Mouse (Mus musculus): ENCODE data around the gene Ehd4.

The Ehd4 gene

GRCm38 (mm10) chr2:120142336-120142735 is 12.1 kb downstream of the Ehd4 start:
- DNase-seq (ENCODE audit: low spot score): no peak

DNA sequence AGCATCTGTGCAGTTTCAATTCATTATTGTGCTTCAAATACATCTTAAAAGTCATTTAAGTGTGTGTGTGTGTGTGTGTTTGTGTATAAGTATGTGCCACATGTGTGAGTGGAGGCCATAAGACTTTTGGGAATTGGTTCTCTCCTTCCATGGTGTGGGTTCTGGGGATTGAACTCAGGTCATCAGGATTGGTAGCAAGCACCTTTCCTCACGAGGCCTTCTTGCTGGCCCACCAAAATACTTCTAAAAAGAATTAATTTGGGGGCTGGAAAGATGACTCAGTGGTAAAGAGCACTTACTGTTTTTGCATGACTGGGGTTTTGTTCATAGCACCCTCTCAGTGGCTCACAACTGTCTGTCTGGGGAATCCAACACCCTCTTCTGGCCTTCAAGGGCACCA is 12.7 kb downstream of the Ehd4 start:
- DNase-seq (ENCODE audit: low spot score): no peak

DNA sequence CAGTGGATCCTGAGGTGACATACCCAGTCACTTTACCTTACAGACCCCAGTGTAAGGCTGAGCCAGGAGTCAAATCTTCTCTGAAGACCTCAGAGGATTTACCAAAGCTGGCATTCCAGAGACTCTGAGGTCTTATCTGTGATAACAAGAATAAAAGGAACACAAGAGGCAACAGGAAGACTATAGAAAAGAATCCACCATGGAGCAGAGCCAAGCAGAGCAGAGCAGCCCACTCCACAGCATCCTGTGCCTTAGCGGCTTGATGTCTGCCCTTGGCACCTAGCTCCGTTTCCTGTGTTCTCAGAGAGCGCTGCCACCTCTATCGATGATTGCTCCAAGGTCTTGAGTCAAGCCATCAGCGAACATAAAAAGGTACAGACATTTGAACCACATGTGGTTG is 14.1 kb downstream of the Ehd4 start:
- no peak for DNase-seq (ENCODE audit: low spot score)

DNA sequence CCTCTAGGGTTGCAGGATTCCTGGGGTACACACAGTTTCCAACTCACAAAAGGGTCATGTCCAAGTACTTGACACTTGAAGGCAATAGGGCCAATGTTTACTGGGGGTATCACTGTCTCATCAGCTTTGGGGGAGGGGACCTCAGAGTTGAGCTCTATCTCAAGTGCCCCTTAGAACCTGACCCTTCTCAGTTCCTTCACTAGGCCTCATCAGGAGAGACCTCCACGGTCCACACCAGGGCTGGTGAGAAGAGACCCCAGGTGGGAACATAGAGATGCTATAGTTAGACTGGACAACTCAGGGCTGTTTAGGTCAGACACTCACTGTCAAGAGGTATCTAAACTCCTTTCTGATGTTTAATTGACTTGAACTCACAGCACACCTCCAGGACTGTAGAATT is 15.3 kb downstream of the Ehd4 start:
- DNase-seq (ENCODE audit: low spot score): no peak

DNA sequence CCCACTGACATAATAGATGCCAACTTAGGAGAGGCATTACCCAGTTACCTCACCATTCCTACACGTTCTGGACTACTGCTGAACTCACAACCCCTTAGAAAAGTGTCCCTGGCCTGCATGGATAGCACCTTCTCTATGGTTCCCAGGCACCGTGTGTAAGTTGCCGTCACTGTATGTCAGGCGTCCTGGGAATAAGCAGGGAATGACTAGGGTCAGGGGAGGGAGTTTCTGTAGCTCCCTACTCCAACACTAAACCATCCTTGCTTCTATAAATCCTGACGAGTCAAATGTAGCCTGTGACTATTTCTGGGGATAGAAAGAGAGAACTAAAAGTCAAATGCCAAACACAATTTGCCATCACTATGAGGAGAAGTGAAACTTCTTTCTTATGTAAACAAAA is 17.1 kb downstream of the Ehd4 start:
- DNase-seq (ENCODE audit: low spot score): no peak

- no peak for DNase-seq (ENCODE audit: low spot score)
These were observed 19.8 kb downstream of the Ehd4 start for GRCm38 (mm10) chr2:120134453-120135075.

- no peak for DNase-seq (ENCODE audit: low spot score)
These were observed 22.5 kb downstream of the Ehd4 start for GRCm38 (mm10) chr2:120131881-120132280.

GRCm38 (mm10) chr2:120129252-120129908 is 25.0 kb downstream of the Ehd4 start:
- DNase-seq (ENCODE audit: low spot score): no peak

- no peak for DNase-seq (ENCODE audit: low spot score)
These were observed 25.8 kb downstream of the Ehd4 start for GRCm38 (mm10) chr2:120128611-120129051.

GRCm38 (mm10) chr2:120128011-120128410 is 26.4 kb downstream of the Ehd4 start:
- DNase-seq (ENCODE audit: low spot score): no peak

GRCm38 (mm10) chr2:120126901-120127300 is 27.5 kb downstream of the Ehd4 start:
- DNase-seq (ENCODE audit: low spot score): no peak

DNA sequence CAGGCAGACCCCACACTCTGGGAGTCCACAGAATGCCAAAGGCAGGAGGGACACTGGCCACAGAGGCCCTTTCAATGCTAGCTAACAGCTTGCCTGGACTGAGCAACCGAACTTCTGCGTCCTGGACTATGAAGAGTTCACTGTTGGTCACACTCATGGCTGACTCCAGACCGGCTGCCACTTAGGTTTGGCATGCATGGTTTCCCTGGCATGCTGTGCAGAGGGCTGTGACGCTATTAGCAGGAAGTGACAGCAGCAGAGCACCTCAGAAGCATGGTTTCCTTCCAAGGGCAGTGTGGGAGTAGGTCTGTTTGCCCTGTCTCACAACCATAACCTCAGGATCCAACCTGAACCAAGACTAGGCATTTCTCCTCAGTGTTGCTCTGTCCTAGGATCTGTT is 28.0 kb downstream of the Ehd4 start:
- no peak for DNase-seq (ENCODE audit: low spot score)

GRCm38 (mm10) chr2:120125461-120125860 is 28.9 kb downstream of the Ehd4 start:
- DNase-seq (ENCODE audit: low spot score): no peak

GRCm38 (mm10) chr2:120124946-120125345 is 29.5 kb downstream of the Ehd4 start:
- DNase-seq (ENCODE audit: low spot score): no peak

DNA sequence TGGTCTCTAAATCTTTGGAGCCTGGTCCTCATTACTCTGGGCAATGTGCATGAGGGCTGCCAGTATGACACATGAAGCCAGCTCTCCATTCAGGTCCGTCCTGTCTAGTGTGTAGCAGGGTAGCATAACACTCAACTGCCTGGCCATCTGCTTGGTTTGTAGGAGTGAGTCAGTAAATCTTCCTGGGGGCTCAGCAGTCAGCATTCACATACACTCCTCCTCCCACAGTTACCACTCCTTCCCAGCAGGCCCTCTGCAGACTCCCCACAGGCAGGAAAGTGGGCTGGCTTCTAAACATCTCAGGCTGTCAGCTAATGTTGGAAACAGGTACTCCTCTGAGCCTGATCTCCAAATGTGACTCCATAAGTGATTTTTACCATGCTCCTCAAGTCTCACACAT is 30.3 kb downstream of the Ehd4 start:
- DNase-seq (ENCODE audit: low spot score): no peak

- DNase-seq (ENCODE audit: low spot score): no peak
These were observed 31.4 kb downstream of the Ehd4 start for GRCm38 (mm10) chr2:120122983-120123382.

DNA sequence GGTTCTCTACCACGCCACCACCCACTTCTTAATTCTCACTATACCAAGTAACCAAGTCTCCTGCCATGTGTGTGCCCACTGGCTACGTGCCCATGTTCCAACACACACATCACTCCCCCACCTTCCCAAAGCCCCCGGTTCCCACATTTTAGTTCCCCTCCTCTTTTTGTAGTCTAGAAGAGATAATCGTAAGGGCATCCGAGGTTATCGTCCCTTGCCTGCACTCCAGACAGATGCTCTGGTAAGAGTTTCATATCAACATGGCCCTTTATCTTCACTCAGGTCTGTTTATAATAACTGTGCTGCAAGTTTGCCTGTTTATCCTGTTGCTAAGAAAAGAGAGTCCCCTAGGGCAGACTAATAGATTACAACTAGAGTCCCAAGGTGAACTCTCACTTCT is 37.1 kb downstream of the Ehd4 start:
- DNase-seq (ENCODE audit: low spot score): no peak

DNA sequence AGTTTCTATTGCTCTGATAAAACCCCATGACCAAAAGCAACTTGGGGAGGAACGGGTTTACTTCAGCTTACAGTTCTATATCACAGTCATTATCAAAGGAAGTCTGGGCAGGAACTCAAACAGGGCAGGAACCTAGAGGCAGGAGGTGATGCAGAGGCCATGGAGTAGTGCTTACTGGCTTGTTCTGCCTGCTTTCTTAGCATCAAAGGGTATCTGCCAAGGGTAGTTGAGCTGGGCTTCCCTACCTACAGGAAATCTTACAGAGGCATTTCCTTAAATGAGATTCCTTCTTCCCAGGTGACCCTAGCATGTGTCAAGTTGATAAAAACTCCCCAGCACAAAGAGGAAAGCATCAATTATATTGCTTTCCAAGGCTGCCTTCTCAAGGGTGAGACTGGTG is 38.0 kb downstream of the Ehd4 start:
- no peak for DNase-seq (ENCODE audit: low spot score)

- DNase-seq (ENCODE audit: low spot score): no peak
These were observed 39.4 kb downstream of the Ehd4 start for GRCm38 (mm10) chr2:120114977-120115376.

DNA sequence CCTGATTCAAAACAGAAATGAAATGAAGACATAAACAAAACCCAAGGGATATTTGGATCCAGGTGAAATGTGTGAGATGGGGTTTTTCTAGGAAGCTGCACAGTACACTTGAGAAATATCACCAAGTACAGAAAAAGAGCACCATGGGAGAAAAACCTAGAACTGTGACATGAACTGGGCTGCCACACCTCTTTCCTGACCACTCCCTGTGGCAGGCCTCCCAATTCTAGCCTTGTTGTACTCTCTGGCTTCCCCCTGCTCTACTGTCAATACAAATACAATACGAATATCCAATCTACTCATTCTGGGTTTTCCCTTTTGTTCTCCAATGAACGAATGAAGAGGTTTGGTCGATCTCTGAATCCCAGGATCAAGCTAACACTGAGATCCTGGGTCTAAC is 40.4 kb downstream of the Ehd4 start:
- DNase-seq (ENCODE audit: low spot score): no peak

DNA sequence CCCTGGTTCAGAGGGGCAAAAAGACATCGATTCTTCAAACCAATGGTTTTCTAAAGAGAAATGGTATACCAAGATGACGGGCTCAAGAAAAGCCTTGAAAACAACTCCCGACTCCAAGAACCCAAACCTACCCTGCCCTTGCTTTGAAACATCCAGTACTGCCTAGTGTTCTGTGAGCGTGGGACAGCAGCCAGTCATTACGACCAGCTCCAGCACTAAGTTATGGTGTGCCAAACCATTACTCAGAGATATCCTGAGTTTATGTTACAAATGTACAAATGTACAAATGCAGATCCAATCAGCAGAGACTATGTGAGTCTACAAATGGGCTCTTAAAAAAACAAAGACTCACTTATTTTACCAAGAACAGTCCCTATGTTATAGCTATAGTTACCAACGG is 40.9 kb downstream of the Ehd4 start:
- DNase-seq (ENCODE audit: low spot score): no peak

GRCm38 (mm10) chr2:120111596-120111995 is 42.8 kb downstream of the Ehd4 start:
- no peak for DNase-seq (ENCODE audit: low spot score)

DNA sequence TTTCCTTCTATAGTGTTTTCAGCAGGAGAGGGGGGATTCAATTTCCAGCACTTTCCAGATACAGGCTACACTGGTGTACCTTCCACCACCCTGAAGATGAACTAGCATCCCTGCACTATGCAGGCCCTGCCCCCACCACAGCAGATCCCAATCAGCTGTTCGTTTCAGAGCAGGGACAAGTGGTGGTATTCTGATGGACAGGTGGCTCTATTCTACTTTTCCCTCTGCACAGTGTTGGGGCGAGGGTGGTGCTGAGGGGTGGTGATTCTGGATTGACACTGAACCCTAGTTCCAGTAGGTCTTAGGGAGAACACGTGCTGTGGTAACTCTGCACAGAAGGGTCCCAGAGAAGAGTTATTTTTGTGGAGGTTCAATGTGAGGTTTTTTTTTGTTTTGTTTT is 43.2 kb downstream of the Ehd4 start:
- no peak for DNase-seq (ENCODE audit: low spot score)

GRCm38 (mm10) chr2:120108077-120108476 is 46.3 kb downstream of the Ehd4 start:
- DNase-seq (ENCODE audit: low spot score): no peak
